Mouse (Mus musculus): ENCODE measurements around the gene Gli3. TPM values are rescaled to one million over a fixed set of nuclear protein-coding genes. Genes with fewer than 3 reads are reported as not detected.

Gene Gli3
- polyA plus RNA-seq, 1 experiment from 2014 or later, result 26.8 TPM

- WGBS, result 82% methylated on average over 4 of the region's 4 CpGs
- H3K9me3 ChIP-seq (replicated peaks), result no peaks in the 10 kb centered on the region
- no peak for ATAC-seq
- no peak overlapping the region for H3K4me3 ChIP-seq
- no peaks in the 10 kb centered on the region for H3K27me3 ChIP-seq
- H3K4me2 ChIP-seq, result no peak overlapping the region
- no peak overlapping the region for H3K9ac ChIP-seq
- H3K27ac ChIP-seq, result no peak overlapping the region
- no peaks in the 10 kb centered on the region for H3K36me3 ChIP-seq (ENCODE audit: poor library complexity, severe bottlenecking)
- peaks cover 14% of the 10 kb centered on the region for H3K4me1 ChIP-seq
Observed at GRCm38 (mm10) chr13:15762291-15762690, 299.3 kb downstream of the Gli3 start.

- Histone ChIP-seq H3K9me3 (replicated peaks) (no peaks in the 10 kb centered on the region), H3K27me3 (no peaks in the 10 kb centered on the region), H3K36me3 (ENCODE audit: poor library complexity, severe bottlenecking) (no peaks in the 10 kb centered on the region), H3K9ac (no peak overlapping the region), H3K27ac (no peak overlapping the region), H3K4me1 (peaks cover 14% of the 10 kb centered on the region), H3K4me3 (no peak overlapping the region), H3K4me2 (no peak overlapping the region)
- 41% methylated on average over 6 of the region's 6 CpGs for WGBS
- peak; percentile 54; the same call in 1 of the 2 replicates for ATAC-seq
Observed at GRCm38 (mm10) chr13:15762901-15763417, 299.9 kb downstream of the Gli3 start.

DNA sequence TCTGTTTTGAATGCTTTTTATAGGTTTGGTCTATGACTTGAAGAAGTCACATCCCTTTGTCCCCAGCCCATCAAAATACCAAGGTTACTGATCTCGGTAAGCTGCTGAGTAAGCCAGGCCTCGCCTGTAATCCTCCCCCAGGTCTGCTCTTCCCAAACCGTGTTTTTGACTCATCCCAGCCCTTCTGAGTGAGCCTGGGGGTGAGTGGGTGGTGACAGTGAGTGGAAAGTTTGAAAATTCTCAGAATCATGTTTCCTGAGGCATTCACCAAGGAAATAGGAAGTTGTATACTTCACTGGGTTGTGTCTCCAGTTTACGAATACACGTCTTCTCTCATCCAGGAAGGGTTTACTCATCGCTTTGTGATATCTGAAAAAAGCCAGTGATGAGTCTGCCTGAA is 314.6 kb downstream of the Gli3 start:
- no peaks in the 10 kb centered on the region for H3K4me1 ChIP-seq
- no peaks in the 10 kb centered on the region for H3K36me3 ChIP-seq (ENCODE audit: poor library complexity, severe bottlenecking)
- H3K9ac ChIP-seq, result no peak overlapping the region
- 79% methylated on average over 6 of the region's 6 CpGs for WGBS
- no peak overlapping the region for H3K4me2 ChIP-seq
- H3K4me3 ChIP-seq, result no peak overlapping the region
- H3K27me3 ChIP-seq, result no peaks in the 10 kb centered on the region
- no peak for ATAC-seq
- H3K27ac ChIP-seq, result no peak overlapping the region
- H3K9me3 ChIP-seq (replicated peaks), result no peaks in the 10 kb centered on the region
